Mouse (Mus musculus) CH12.LX (cell line): ENCODE measurements around the gene BC048403. TPM values are rescaled to one million over a fixed set of nuclear protein-coding genes. Genes with fewer than 3 reads are reported as not detected.

Experiments
- DNase-seq: peaks from one replicate; pipeline ENCODE4 v3.0.0-alpha.2; 2013; ENCODE audit errors: extremely low read depth
- H3K27ac ChIP-seq: 2 replicates; pipeline ENCODE4 v1.5.1; 2012; ENCODE audit warnings: low read depth, mild to moderate bottlenecking, control low read depth, moderate library complexity; ENCODE audit not compliant: insufficient read depth
- H3K27me3 ChIP-seq: replicated peaks from 2 replicates; pipeline ENCODE3; 2012; ENCODE audit warnings: inconsistent platforms
- H3K36me3 ChIP-seq, 2 experiments: replicated peaks in 1 of 2; 2 replicates each; pipeline versions ENCODE3 to v1.6.1; 2012; ENCODE audit warnings: inconsistent platforms in 1 of 2, low read length in 1 of 2, mild to moderate bottlenecking in 1 of 2, mixed read lengths in 1 of 2, moderate library complexity in 1 of 2; ENCODE audit not compliant: control insufficient read depth in 1 of 2, insufficient read depth in 1 of 2
- H3K4me1 ChIP-seq, 2 experiments: 2 replicates each; pipeline ENCODE4 v1.6.1; 2012; ENCODE audit warnings: inconsistent platforms in 1 of 2, moderate library complexity in 1 of 2; ENCODE audit not compliant: insufficient read depth in 2 of 2, control insufficient read depth in 1 of 2
- H3K4me2 ChIP-seq: 2 replicates; pipeline ENCODE4 v1.6.1; 2012; ENCODE audit warnings: low read depth, mild to moderate bottlenecking, control low read depth; ENCODE audit not compliant: poor library complexity, insufficient read depth, severe bottlenecking
- H3K4me3 ChIP-seq, 3 experiments: fragments of 150-350 bp in 1 of 3; sonication (generic) in 1 of 3; replicated peaks in 1 of 3; 2 replicates each; pipeline versions ENCODE3 to v1.5.1; 2011 to 2012; ENCODE audit warnings: low read depth in 2 of 3, low read length in 2 of 3, mild to moderate bottlenecking in 2 of 3, moderate library complexity in 2 of 3, control low read depth in 1 of 3, improper control_type of control experiment in 1 of 3, inconsistent platforms in 1 of 3, mixed read lengths in 1 of 3; ENCODE audit not compliant: poor library complexity in 1 of 3
- H3K79me2 ChIP-seq: replicated peaks from 2 replicates; pipeline ENCODE4 v1.6.1; 2012; ENCODE audit warnings: mild to moderate bottlenecking, moderate library complexity; ENCODE audit not compliant: control insufficient read depth, poor library complexity, insufficient read depth, severe bottlenecking; ENCODE audit errors: extremely low read depth
- H3K9ac ChIP-seq: 2 replicates; pipeline ENCODE4 v1.6.1; 2012; ENCODE audit warnings: low read depth, mild to moderate bottlenecking, control low read depth, moderate library complexity; ENCODE audit not compliant: insufficient read depth
- H3K9me3 ChIP-seq: replicated peaks from 2 replicates; pipeline ENCODE3; 2012; ENCODE audit warnings: low read length, inconsistent platforms, mixed read lengths
- BHLHE40 ChIP-seq: IDR thresholded peaks from 2 replicates; pipeline ENCODE4 v1.6.1; 2011; ENCODE audit warnings: mild to moderate bottlenecking, low read depth, low read length, improper control_type of control experiment
- CHD2 ChIP-seq: IDR thresholded peaks from 2 replicates; pipeline ENCODE4 v1.6.1; 2011; ENCODE audit warnings: low read length, improper control_type of control experiment
- E2F4 ChIP-seq: IDR thresholded peaks from 2 replicates; pipeline ENCODE4 v1.6.1; 2011; ENCODE audit warnings: low read depth, low read length, improper control_type of control experiment; ENCODE audit not compliant: insufficient replicate concordance
- ELF1 ChIP-seq: IDR thresholded peaks from 2 replicates; pipeline ENCODE4 v1.6.1; 2014; ENCODE audit warnings: low read depth, mild to moderate bottlenecking, inconsistent platforms, low read length, improper control_type of control experiment
- IRF4 ChIP-seq: IDR thresholded peaks from 2 replicates; pipeline ENCODE4 v1.6.1; 2014; ENCODE audit warnings: low read depth, mild to moderate bottlenecking, inconsistent platforms, low read length, improper control_type of control experiment
- JUN ChIP-seq: IDR thresholded peaks from 2 replicates; pipeline ENCODE4 v1.6.1; 2011; ENCODE audit warnings: low read depth, mild to moderate bottlenecking, low read length, improper control_type of control experiment, moderate library complexity; ENCODE audit not compliant: insufficient read depth
- JUND ChIP-seq: conservative IDR thresholded peaks from 2 replicates; pipeline ENCODE4 v1.6.1; 2011; ENCODE audit warnings: low read depth, low read length, improper control_type of control experiment
- MAFK ChIP-seq: IDR thresholded peaks from 2 replicates; pipeline ENCODE4 v1.6.1; 2011; ENCODE audit warnings: low read length, improper control_type of control experiment; ENCODE audit not compliant: insufficient replicate concordance
- MXI1 ChIP-seq: IDR thresholded peaks from 2 replicates; pipeline ENCODE4 v1.6.1; 2011; ENCODE audit warnings: mild to moderate bottlenecking, low read depth, low read length, improper control_type of control experiment
- NELFE ChIP-seq: IDR thresholded peaks from 2 replicates; pipeline ENCODE4 v1.6.1; 2011; ENCODE audit warnings: low read depth, low read length, improper control_type of control experiment
- NRF1 ChIP-seq: IDR thresholded peaks from 2 replicates; pipeline ENCODE4 v1.6.1; 2014; ENCODE audit warnings: low read depth, mild to moderate bottlenecking, inconsistent platforms, low read length, improper control_type of control experiment, moderate library complexity
- PAX5 ChIP-seq: IDR thresholded peaks from 2 replicates; pipeline ENCODE4 v1.6.1; 2012; ENCODE audit warnings: low read length, inconsistent platforms, mixed read lengths
- POLR2AphosphoS2 ChIP-seq: IDR thresholded peaks from 2 replicates; pipeline ENCODE4 v1.6.1; 2011; ENCODE audit warnings: low read depth, low read length, improper control_type of control experiment
- SMC3 ChIP-seq: IDR thresholded peaks from 2 replicates; pipeline ENCODE4 v1.6.1; 2011; ENCODE audit warnings: low read depth, low read length, improper control_type of control experiment
- TBP ChIP-seq: conservative IDR thresholded peaks from 2 replicates; pipeline ENCODE4 v1.6.1; 2011; ENCODE audit warnings: low read depth, low read length, improper control_type of control experiment
- UBTF ChIP-seq: IDR thresholded peaks from 2 replicates; pipeline ENCODE4 v1.6.1; 2012; ENCODE audit warnings: low read depth, mild to moderate bottlenecking, inconsistent platforms, low read length, improper control_type of control experiment, moderate library complexity
- USF1 ChIP-seq: IDR thresholded peaks from 2 replicates; pipeline ENCODE4 v1.6.1; 2014; ENCODE audit warnings: low read depth, mild to moderate bottlenecking, inconsistent platforms, low read length, improper control_type of control experiment
- USF2 ChIP-seq: conservative IDR thresholded peaks from 2 replicates; pipeline ENCODE4 v1.6.1; 2011; ENCODE audit warnings: low read depth, low read length, improper control_type of control experiment
- ZKSCAN1 ChIP-seq: IDR thresholded peaks from 2 replicates; pipeline ENCODE4 v1.6.1; 2012; ENCODE audit warnings: low read depth, inconsistent platforms, low read length, improper control_type of control experiment, borderline replicate concordance
- dilution Hi-C: fragments of 300-500 bp; cut with MboI; formaldehyde crosslinking; loops from 2 replicates; pipeline ENCODE4 v1.14.3; 2020; ENCODE audit warnings: low sequenced_read_pairs; ENCODE audit not compliant: extremely low pct_unique_long_range_greater_than_20kb, extremely low pct_ligation_motif_present
- in situ Hi-C: fragments of 300-500 bp; cut with MboI; formaldehyde crosslinking; loops from 3 replicates; pipeline ENCODE4 v1.14.3; 2019; ENCODE audit warnings: low sequenced_read_pairs, low pct_ligation_motif_present, low pct_unique_long_range_greater_than_20kb, mixed read lengths
- polyA plus RNA-seq: library from polyadenylated mRNA; unstranded; fragments of >175 nt; gene quantifications from 2 replicates; pipeline ENCODE4 v1.2.1, GENCODE M21; 2012; ENCODE audit warnings: low read depth; ENCODE audit not compliant: insufficient read length
- total RNA-seq, 2 experiments: library from RNA; depleted of rRNA; stranded (reverse); fragments of 300-350 nt in 1 of 2; fragments of >200 nt in 1 of 2; gene quantifications; 2 replicates each; pipeline ENCODE4 v1.2.3; 2012 to 2014

BC048403 gene
- total and polyA plus RNA-seq, 3 experiments, result 2.2 to 11.9 (median 4.0) TPM

DNA sequence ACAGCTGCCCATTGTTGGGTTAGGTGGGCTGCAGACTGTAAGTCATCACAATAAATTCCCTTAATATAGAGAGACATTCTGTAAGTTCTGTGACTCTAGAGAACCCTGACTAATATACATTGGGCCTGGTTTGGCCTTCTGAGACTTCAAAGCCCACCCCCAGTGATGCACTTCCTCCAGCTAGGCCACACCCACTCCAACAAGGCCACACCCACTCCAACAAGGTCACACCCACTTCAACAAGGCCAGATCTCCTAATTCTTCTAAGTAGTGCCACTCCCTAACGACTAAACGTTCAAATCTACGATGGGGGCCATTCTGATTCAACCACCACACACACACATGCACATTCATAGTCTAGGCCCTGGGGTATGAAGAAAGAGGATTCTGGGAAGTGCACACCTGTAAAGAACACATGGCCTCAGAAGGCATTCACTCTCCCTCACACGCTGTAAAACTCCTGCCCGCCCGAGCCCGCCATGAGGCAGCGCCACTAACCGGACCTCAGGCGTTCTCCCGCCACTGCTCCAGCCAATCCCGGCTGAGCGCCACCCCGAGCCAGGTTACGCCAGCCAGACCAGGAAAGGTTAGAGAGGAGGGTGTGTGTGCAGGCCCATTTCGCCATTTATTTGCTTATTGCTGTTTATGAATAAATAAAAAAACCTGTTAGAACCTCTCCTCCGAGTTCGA is 20.7 kb upstream of the BC048403 start:
- Histone ChIP-seq H3K4me2 (no peak overlapping the region), H3K36me3 (no peaks in the 10 kb centered on the region), H3K79me2 (no peaks in the 10 kb centered on the region), H3K4me1 (no peaks in the 10 kb centered on the region), H3K27me3 (no peaks in the 10 kb centered on the region), H3K9ac (no peak overlapping the region), H3K27ac (no peak overlapping the region)
- DNase-seq, result no peak
- dilution Hi-C loops (no loop called here), in situ Hi-C loops (no loop called here)
- TF ChIP-seq BHLHE40, result no peak
- no peak for TF ChIP-seq POLR2AphosphoS2
- no peak for TF ChIP-seq UBTF
- TF ChIP-seq, all 38 proteins: peak for 0
- no peak overlapping the region for H3K4me3 ChIP-seq
- H3K9me3 ChIP-seq, result peaks cover 4% of the 10 kb centered on the region

DNA sequence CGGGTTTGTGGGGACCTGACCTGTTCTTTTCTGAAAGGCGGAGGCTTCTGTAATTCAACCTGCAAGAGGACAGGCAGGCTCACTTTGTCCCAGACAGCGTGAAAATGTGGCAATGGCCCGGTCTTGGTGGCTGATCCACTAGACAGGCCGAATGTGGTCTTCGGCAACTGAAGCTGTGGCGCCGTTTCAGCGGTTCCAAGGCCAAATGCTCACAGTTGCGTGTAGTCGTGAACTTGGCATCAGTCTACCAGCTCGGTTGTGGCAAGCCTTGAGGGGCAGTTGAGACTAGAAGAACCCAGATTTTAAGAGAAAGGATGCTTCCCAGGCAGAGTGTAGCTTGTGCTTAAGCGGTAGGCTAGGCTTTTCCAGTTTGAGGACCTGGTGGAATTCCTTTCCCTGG is 19.0 kb upstream of the BC048403 start:
- peaks cover 4% of the 10 kb centered on the region for H3K9me3 ChIP-seq
- no peaks in the 10 kb centered on the region for H3K27me3 ChIP-seq
- no peaks in the 10 kb centered on the region for H3K79me2 ChIP-seq
- H3K27ac ChIP-seq, result no peak overlapping the region
- H3K4me2 ChIP-seq, result no peak overlapping the region
- no peaks in the 10 kb centered on the region for H3K4me1 ChIP-seq
- in situ Hi-C loops, result no loop called here
- dilution Hi-C loops, result no loop called here
- no peak for TF ChIP-seq E2F4
- TF ChIP-seq JUND, result no peak
- no peak for TF ChIP-seq TBP
- TF ChIP-seq SMC3, result no peak
- TF ChIP-seq USF2, result no peak
- TF ChIP-seq JUN, result no peak
- no peak for TF ChIP-seq MXI1
- no peak overlapping the region for H3K4me3 ChIP-seq
- no peak overlapping the region for H3K9ac ChIP-seq
- no peaks in the 10 kb centered on the region for H3K36me3 ChIP-seq
- DNase-seq, result no peak

DNA sequence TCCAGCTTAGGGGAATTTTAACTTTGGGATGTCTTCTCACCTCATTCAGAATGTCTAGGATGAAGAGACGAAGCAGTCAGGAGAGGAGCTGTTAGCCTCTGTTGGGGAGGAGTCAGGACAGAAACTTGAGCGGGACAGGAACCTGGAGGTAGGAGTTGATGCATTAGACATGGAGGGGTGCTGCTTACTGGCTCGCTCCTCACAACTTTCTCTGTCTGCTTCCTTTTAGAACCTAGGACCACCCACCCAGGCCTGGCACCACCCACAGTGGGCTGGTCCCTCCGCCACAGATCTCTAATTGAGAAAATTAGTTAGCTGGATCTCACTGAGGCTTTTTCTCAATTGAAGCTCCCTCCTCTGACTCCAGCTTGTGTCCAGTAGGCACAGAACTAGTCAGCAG is 13.2 kb upstream of the BC048403 start:
- H3K36me3 ChIP-seq, result no peaks in the 10 kb centered on the region
- in situ Hi-C loops (no loop called here), dilution Hi-C loops (no loop called here)
- H3K4me1 ChIP-seq, result no peaks in the 10 kb centered on the region
- DNase-seq, result no peak
- H3K79me2 ChIP-seq, result no peaks in the 10 kb centered on the region
- no peak overlapping the region for H3K4me3 ChIP-seq
- H3K27ac ChIP-seq, result no peak overlapping the region
- peaks cover under 1% of the 10 kb centered on the region for H3K9me3 ChIP-seq
- H3K4me2 ChIP-seq, result no peak overlapping the region
- H3K9ac ChIP-seq, result no peak overlapping the region
- H3K27me3 ChIP-seq, result no peaks in the 10 kb centered on the region
- TF ChIP-seq USF1, result no peak
- no peak for TF ChIP-seq NELFE
- TF ChIP-seq PAX5, result no peak
- TF ChIP-seq IRF4, result no peak
- TF ChIP-seq ZKSCAN1, result no peak
- no peak for TF ChIP-seq USF2
- TF ChIP-seq MAFK, result no peak
- TF ChIP-seq JUND, result no peak
- no peak for TF ChIP-seq NRF1
- TF ChIP-seq POLR2AphosphoS2, result no peak
- no peak for TF ChIP-seq ELF1
- no peak for TF ChIP-seq CHD2
- TF ChIP-seq, all 38 proteins: peak for 0
